Mouse (Mus musculus): ENCODE measurements around the gene Olfr640. TPM values are rescaled to one million over a fixed set of nuclear protein-coding genes. Genes with fewer than 3 reads are reported as not detected.

Olfr640 gene
- total and polyA plus RNA-seq, 3 experiments, result not detected

DNA sequence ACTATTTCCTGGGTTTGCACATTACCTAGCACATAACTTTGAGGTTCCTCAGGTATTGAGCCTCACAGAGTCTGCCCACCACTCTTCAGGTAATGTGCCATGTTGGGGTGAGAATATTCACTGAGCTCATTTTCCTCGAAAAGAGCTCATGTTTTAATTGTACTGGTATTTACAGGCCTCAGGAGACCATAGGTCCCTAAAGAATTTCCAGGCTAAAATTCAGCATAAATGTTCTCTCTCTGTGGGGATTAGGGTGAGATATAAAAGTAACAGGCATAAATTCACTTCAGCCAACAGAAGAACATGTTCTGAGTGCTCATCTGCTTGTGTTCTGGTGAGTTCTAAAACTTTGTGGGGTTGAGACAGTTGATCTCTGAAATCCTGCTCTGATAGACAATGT, 9.8 kb upstream of the Olfr640 start, which contains the start of gene Olfr641:
Olfr641 (plus strand) TSS at position 301 of the 400 bp plus-strand sequence.
- TF ChIP-seq POLR2AphosphoS2 (IDR thresholded peaks at IDR 0.05; ENCODE audit: low read depth, low read length) (no peak), ETS1 (conservative IDR thresholded peaks at IDR 0.05; ENCODE audit: low read depth, low read length) (no peak), RCOR1 (conservative IDR thresholded peaks at IDR 0.05; ENCODE audit: low read depth, low read length) (no peak), MAFK (IDR thresholded peaks at IDR 0.05; ENCODE audit: insufficient replicate concordance, low read length) (no peak), USF2 (conservative IDR thresholded peaks at IDR 0.05; ENCODE audit: low read depth, low read length) (no peak), TCF12 (IDR thresholded peaks at IDR 0.05; ENCODE audit: low read depth, low read length) (no peak), TBP (conservative IDR thresholded peaks at IDR 0.05; ENCODE audit: low read depth, low read length) (no peak), NRF1 (IDR thresholded peaks at IDR 0.05; ENCODE audit: low read depth, low read length) (no peak), ZNF384 (IDR thresholded peaks at IDR 0.05; ENCODE audit: low read depth, low read length) (no peak), CHD1 (IDR thresholded peaks at IDR 0.05; ENCODE audit: low read depth, low read length) (no peak), MYC (IDR thresholded peaks at IDR 0.05; ENCODE audit: low read depth, low read length) (no peak)
- Histone ChIP-seq H3K9ac (ENCODE audit: insufficient read depth, low read depth) (no peak within 1 kb of the TSS), H3K4me1 (ENCODE audit: control insufficient read depth in 1 of 2, insufficient read depth in 2 of 2) (no peaks in the 10 kb centered on the region), H3K79me2 (replicated peaks; ENCODE audit: control insufficient read depth, extremely low read depth, insufficient read depth, poor library complexity, severe bottlenecking) (no peaks in the 10 kb centered on the region), H3K27me3 (replicated peaks) (no peaks in the 10 kb centered on the region), H3K9me3 (replicated peaks; ENCODE audit: low read length) (no peaks in the 10 kb centered on the region), H3K4me2 (ENCODE audit: insufficient read depth, low read depth, poor library complexity, severe bottlenecking) (no peak within 1 kb of the TSS), H3K27ac (ENCODE audit: insufficient read depth, low read depth) (no peak within 1 kb of the TSS), H3K36me3 (replicated peaks in 1 of 2; ENCODE audit: control insufficient read depth in 1 of 2, insufficient read depth in 1 of 2, low read length in 1 of 2) (no peaks in the 10 kb centered on the region), H3K4me3 (replicated peaks in 1 of 3; ENCODE audit: low read depth in 2 of 3, low read length in 2 of 3, poor library complexity in 1 of 3) (no peak within 1 kb of the TSS)
- in situ Hi-C loops (cut with MboI; ENCODE audit: low pct_ligation_motif_present, low pct_unique_long_range_greater_than_20kb, low sequenced_read_pairs) (no loop called here), dilution Hi-C loops (cut with MboI; ENCODE audit: extremely low pct_ligation_motif_present, extremely low pct_unique_long_range_greater_than_20kb, low sequenced_read_pairs) (no loop called here)
- no peak for DNase-seq (ENCODE audit: extremely low read depth)

DNA sequence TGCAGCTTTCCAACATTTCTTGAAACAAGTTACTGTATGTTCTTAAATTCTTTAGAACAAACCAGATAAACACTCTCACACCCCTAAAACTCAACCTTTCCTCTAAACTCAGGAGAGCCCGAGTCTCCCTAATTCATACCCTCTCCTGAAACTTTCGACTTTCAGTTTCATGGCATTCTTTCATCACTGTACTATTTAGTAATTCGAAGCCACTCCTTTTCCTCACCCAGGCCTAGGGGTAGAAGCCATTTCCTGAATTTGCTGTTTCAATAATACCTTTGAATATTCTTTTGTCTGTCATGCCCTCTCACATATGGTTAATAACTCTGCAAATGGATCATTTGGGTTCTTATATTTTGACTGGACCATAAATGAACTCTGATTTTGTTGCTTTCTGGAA, 1.6 kb upstream of the Olfr640 start:
- DNase-seq (ENCODE audit: extremely low read depth), result no peak
- Histone ChIP-seq H3K9me3 (replicated peaks; ENCODE audit: low read length) (no peaks in the 10 kb centered on the region), H3K36me3 (replicated peaks in 1 of 2; ENCODE audit: control insufficient read depth in 1 of 2, insufficient read depth in 1 of 2, low read length in 1 of 2) (no peaks in the 10 kb centered on the region), H3K9ac (ENCODE audit: insufficient read depth, low read depth) (no peak overlapping the region), H3K4me3 (replicated peaks in 1 of 3; ENCODE audit: low read depth in 2 of 3, low read length in 2 of 3, poor library complexity in 1 of 3) (no peak overlapping the region), H3K79me2 (replicated peaks; ENCODE audit: control insufficient read depth, extremely low read depth, insufficient read depth, poor library complexity, severe bottlenecking) (no peaks in the 10 kb centered on the region), H3K27me3 (replicated peaks) (peaks cover 1% of the 10 kb centered on the region), H3K4me2 (ENCODE audit: insufficient read depth, low read depth, poor library complexity, severe bottlenecking) (no peak overlapping the region), H3K4me1 (ENCODE audit: control insufficient read depth in 1 of 2, insufficient read depth in 2 of 2) (no peaks in the 10 kb centered on the region), H3K27ac (ENCODE audit: insufficient read depth, low read depth) (no peak overlapping the region)
- dilution Hi-C loops (cut with MboI; ENCODE audit: extremely low pct_ligation_motif_present, extremely low pct_unique_long_range_greater_than_20kb, low sequenced_read_pairs) (no loop called here), in situ Hi-C loops (cut with MboI; ENCODE audit: low pct_ligation_motif_present, low pct_unique_long_range_greater_than_20kb, low sequenced_read_pairs) (no loop called here)
- TF ChIP-seq JUN (IDR thresholded peaks at IDR 0.05; ENCODE audit: insufficient read depth, low read depth, low read length) (no peak), POLR2AphosphoS2 (IDR thresholded peaks at IDR 0.05; ENCODE audit: low read depth, low read length) (no peak), UBTF (IDR thresholded peaks at IDR 0.05; ENCODE audit: low read depth, low read length) (no peak), PAX5 (IDR thresholded peaks at IDR 0.05; ENCODE audit: low read length) (no peak), CTCF (conservative IDR thresholded peaks at IDR 0.05 in 1 of 2, IDR thresholded peaks at IDR 0.05 in 1 of 2; ENCODE audit: low read depth in 2 of 2, low read length in 2 of 2) (no peak), MEF2A (IDR thresholded peaks at IDR 0.05; ENCODE audit: borderline replicate concordance, low read depth, low read length) (no peak), SIN3A (IDR thresholded peaks at IDR 0.05; ENCODE audit: low read length) (no peak), USF2 (conservative IDR thresholded peaks at IDR 0.05; ENCODE audit: low read depth, low read length) (no peak), MYC (IDR thresholded peaks at IDR 0.05; ENCODE audit: low read depth, low read length) (no peak), RAD21 (IDR thresholded peaks at IDR 0.05; ENCODE audit: low read depth, low read length) (no peak), NELFE (IDR thresholded peaks at IDR 0.05; ENCODE audit: low read depth, low read length) (no peak), MAZ (IDR thresholded peaks at IDR 0.05; ENCODE audit: low read depth, low read length) (no peak), NRF1 (IDR thresholded peaks at IDR 0.05; ENCODE audit: low read depth, low read length) (no peak), GABPA (IDR thresholded peaks at IDR 0.05; ENCODE audit: insufficient replicate concordance, low read depth, low read length) (no peak), ETS1 (conservative IDR thresholded peaks at IDR 0.05; ENCODE audit: low read depth, low read length) (no peak)
